Mouse (Mus musculus): ENCODE measurements around the gene Arl8b. TPM values are rescaled to one million over a fixed set of nuclear protein-coding genes. Genes with fewer than 3 reads are reported as not detected.
"Not testable (repeated sequence)": the region's sequence is repeated elsewhere in the genome, so short reads cannot be mapped to it uniquely, and the experiment has no call there.

Gene Arl8b
- total and polyA plus RNA-seq, 3 experiments = 37.7 to 120 (median 75.2) TPM

- Histone ChIP-seq H3K4me3 (ENCODE audit: control insufficient read depth in 1 of 2, insufficient read depth in 1 of 2, low read depth in 2 of 2, low read length in 2 of 2) (no peak overlapping the region), H3K79me2 (ENCODE audit: control insufficient read depth, insufficient read depth, low read length, poor library complexity) (no peaks in the 10 kb centered on the region), H3K36me3 (ENCODE audit: control insufficient read depth in 1 of 2, insufficient read depth in 2 of 2, low read length in 2 of 2) (no peaks in the 10 kb centered on the region), H3K27me3 (ENCODE audit: control insufficient read depth in 1 of 2, insufficient read depth in 2 of 2, low read length in 2 of 2) (no peaks in the 10 kb centered on the region), H3K4me1 (ENCODE audit: control insufficient read depth in 1 of 2, insufficient read depth in 2 of 2, low read length in 2 of 2) (no peaks in the 10 kb centered on the region), H3K9ac (ENCODE audit: control insufficient read depth, low read depth, low read length, poor library complexity, severe bottlenecking) (no peak overlapping the region), H3K9me3 (replicated peaks; ENCODE audit: insufficient read depth, low read length) (no peaks in the 10 kb centered on the region), H3K27ac (ENCODE audit: control insufficient read depth, low read depth, low read length) (no peak overlapping the region)
- no peak for TF ChIP-seq CHD2 (IDR thresholded peaks at IDR 0.05; ENCODE audit: low read length)
- no peak for TF ChIP-seq RAD21 (IDR thresholded peaks at IDR 0.05; ENCODE audit: low read depth, low read length)
- no peak for TF ChIP-seq MAX (IDR thresholded peaks at IDR 0.05; ENCODE audit: low read length)
- TF ChIP-seq EP300 (IDR thresholded peaks at IDR 0.05; ENCODE audit: low read depth in 1 of 2, low read length in 2 of 2) = no peak
- no peak for TF ChIP-seq MYC (IDR thresholded peaks at IDR 0.05; ENCODE audit: low read depth, low read length)
- TF ChIP-seq SIN3A (IDR thresholded peaks at IDR 0.05; ENCODE audit: low read length) = no peak
- TF ChIP-seq BHLHE40 (IDR thresholded peaks at IDR 0.05; ENCODE audit: borderline replicate concordance, low read depth, low read length) = no peak
- no peak for TF ChIP-seq NRF1 (IDR thresholded peaks at IDR 0.05; ENCODE audit: insufficient read depth, low read depth, low read length, poor library complexity, severe bottlenecking)
- DNase-seq (ENCODE audit: low read depth, low spot score) = peak; percentile 29
These were observed 79.6 kb downstream of the Arl8b start for GRCm38 (mm10) chr6:108862548-108862947.

DNA sequence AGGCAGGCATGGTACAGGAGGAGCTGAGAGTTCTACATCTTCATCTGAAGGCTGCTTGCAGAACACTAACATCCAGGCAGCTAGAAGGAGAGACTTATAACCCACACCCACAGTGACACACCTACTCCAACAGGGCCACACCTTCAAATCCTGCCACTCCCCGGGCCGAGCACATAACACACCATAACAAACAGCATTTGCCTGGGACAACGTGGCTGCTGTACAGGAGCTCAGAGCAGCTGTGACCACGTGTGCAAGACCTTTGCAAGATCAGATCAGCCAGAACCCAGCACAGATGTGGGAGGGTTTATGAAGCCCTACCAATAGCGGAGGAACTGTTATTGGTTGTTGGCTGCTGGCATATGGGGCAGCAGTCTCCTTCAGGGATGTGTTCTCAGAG lies 83.4 kb downstream of the Arl8b start:
- Histone ChIP-seq H3K4me1 (ENCODE audit: control insufficient read depth in 1 of 2, insufficient read depth in 2 of 2, low read length in 2 of 2) (no peaks in the 10 kb centered on the region), H3K36me3 (ENCODE audit: control insufficient read depth in 1 of 2, insufficient read depth in 2 of 2, low read length in 2 of 2) (no peaks in the 10 kb centered on the region), H3K27ac (ENCODE audit: control insufficient read depth, low read depth, low read length) (no peak overlapping the region), H3K79me2 (ENCODE audit: control insufficient read depth, insufficient read depth, low read length, poor library complexity) (no peaks in the 10 kb centered on the region), H3K27me3 (ENCODE audit: control insufficient read depth in 1 of 2, insufficient read depth in 2 of 2, low read length in 2 of 2) (no peaks in the 10 kb centered on the region; a peak in 1 of 4 replicates), H3K4me3 (ENCODE audit: control insufficient read depth in 1 of 2, insufficient read depth in 1 of 2, low read depth in 2 of 2, low read length in 2 of 2) (no peak overlapping the region), H3K9me3 (replicated peaks; ENCODE audit: insufficient read depth, low read length) (no peaks in the 10 kb centered on the region), H3K9ac (ENCODE audit: control insufficient read depth, low read depth, low read length, poor library complexity, severe bottlenecking) (no peak overlapping the region)
- DNase-seq (ENCODE audit: low read depth, low spot score) = no peak
- TF ChIP-seq POLR2AphosphoS5 (IDR thresholded peaks at IDR 0.05; ENCODE audit: borderline replicate concordance, low read depth, low read length) = no peak
- TF ChIP-seq MAZ (IDR thresholded peaks at IDR 0.05; ENCODE audit: low read depth, low read length) = no peak
- no peak for TF ChIP-seq NELFE (IDR thresholded peaks at IDR 0.05; ENCODE audit: low read depth, low read length)
- TF ChIP-seq USF1 (IDR thresholded peaks at IDR 0.05; ENCODE audit: low read depth, low read length) = no peak
- TF ChIP-seq TCF12 (IDR thresholded peaks at IDR 0.05; ENCODE audit: low read depth, low read length) = no peak
- no peak for TF ChIP-seq JUND (IDR thresholded peaks at IDR 0.05; ENCODE audit: low read depth, low read length)
- no peak for TF ChIP-seq ZC3H11A (IDR thresholded peaks at IDR 0.05; ENCODE audit: low read depth, low read length)
- no peak for TF ChIP-seq CTCF (IDR thresholded peaks at IDR 0.05 in 2 of 3, conservative IDR thresholded peaks at IDR 0.05 in 1 of 3; ENCODE audit: control insufficient read depth in 1 of 3, insufficient read depth in 1 of 3, low read depth in 2 of 3, low read length in 3 of 3, poor library complexity in 1 of 3, severe bottlenecking in 1 of 3)
- no peak for TF ChIP-seq RAD21 (IDR thresholded peaks at IDR 0.05; ENCODE audit: low read depth, low read length)
- no peak for TF ChIP-seq MAX (IDR thresholded peaks at IDR 0.05; ENCODE audit: low read length)

- H3K9me3 ChIP-seq (replicated peaks; ENCODE audit: insufficient read depth, low read length); H3K4me3 ChIP-seq (ENCODE audit: control insufficient read depth in 1 of 2, insufficient read depth in 1 of 2, low read depth in 2 of 2, low read length in 2 of 2); H3K27ac ChIP-seq (ENCODE audit: control insufficient read depth, low read depth, low read length); DNase-seq (ENCODE audit: low read depth, low spot score); H3K36me3 ChIP-seq (ENCODE audit: control insufficient read depth in 1 of 2, insufficient read depth in 2 of 2, low read length in 2 of 2); H3K27me3 ChIP-seq (ENCODE audit: control insufficient read depth in 1 of 2, insufficient read depth in 2 of 2, low read length in 2 of 2); H3K9ac ChIP-seq (ENCODE audit: control insufficient read depth, low read depth, low read length, poor library complexity, severe bottlenecking); H3K4me1 ChIP-seq (ENCODE audit: control insufficient read depth in 1 of 2, insufficient read depth in 2 of 2, low read length in 2 of 2); H3K79me2 ChIP-seq (ENCODE audit: control insufficient read depth, insufficient read depth, low read length, poor library complexity): not testable (repeated sequence)
These were observed 86.1 kb downstream of the Arl8b start for GRCm38 (mm10) chr6:108869031-108869430.
